Mouse (Mus musculus) hematopoietic stem cell, adult 5-6 weeks (primary cell): Measurements from ENCODE around the gene Pnma1. TPM values are rescaled to one million over a fixed set of nuclear protein-coding genes. Genes with fewer than 3 reads are reported as not detected.

ENCODE experiments used
- ATAC-seq, 2 experiments: fragments of 125-278 bp in 1 of 2; replicated peaks in 1 of 2; 2 replicates each; pipeline ENCODE4 v1.8.0; 2016 to 2017; ENCODE audit warnings: inconsistent platforms in 2 of 2, mild to moderate bottlenecking in 2 of 2, moderate number of reproducible peaks in 2 of 2, low read depth in 1 of 2, moderate TSS enrichment in 1 of 2; ENCODE audit not compliant: low FRiP score in 2 of 2, poor library complexity in 2 of 2, severe bottlenecking in 2 of 2, insufficient read depth in 1 of 2, low TSS enrichment in 1 of 2
- total RNA-seq: library from RNA; stranded (forward); fragments of 172-1452, 232-1000 nt; gene quantifications from 2 replicates; pipeline ENCODE4 v1.2.3, GENCODE M21; 2017

Gene Pnma1
- total RNA-seq, 1 experiment from 2014 or later: 2.0 TPM

- no peak for ATAC-seq
Measured at GRCm38 (mm10) chr12:84129931-84130330, 18.4 kb downstream of the Pnma1 start.

- no peak for ATAC-seq
Measured at GRCm38 (mm10) chr12:84128576-84128975, 19.7 kb downstream of the Pnma1 start.

- no peak for ATAC-seq
Measured at GRCm38 (mm10) chr12:84126899-84127298, 21.4 kb downstream of the Pnma1 start.

GRCm38 (mm10) chr12:84125892-84126291 is 22.4 kb downstream of the Pnma1 start:
- no peak for ATAC-seq

GRCm38 (mm10) chr12:84119584-84119983 is 28.7 kb downstream of the Pnma1 start:
- ATAC-seq: no peak

GRCm38 (mm10) chr12:84114153-84114994 is 33.9 kb downstream of the Pnma1 start, which contains the start of gene Dnal1:
TSS of gene Dnal1 (plus strand) at chr12:84114366.
- peak; percentile 83 to 97 for ATAC-seq

- ATAC-seq: no peak
Measured at GRCm38 (mm10) chr12:84113676-84114075, 34.6 kb downstream of the Pnma1 start.

- no peak for ATAC-seq
Measured at GRCm38 (mm10) chr12:84110814-84111213, 37.5 kb downstream of the Pnma1 start.

- no peak for ATAC-seq
Measured at GRCm38 (mm10) chr12:84109924-84110323, 38.4 kb downstream of the Pnma1 start.

GRCm38 (mm10) chr12:84107692-84108091 is 40.6 kb downstream of the Pnma1 start:
- ATAC-seq: no peak

- ATAC-seq: no peak
Measured at GRCm38 (mm10) chr12:84107012-84107411, 41.3 kb downstream of the Pnma1 start.

GRCm38 (mm10) chr12:84101493-84101845 is 46.8 kb downstream of the Pnma1 start:
- no peak for ATAC-seq

GRCm38 (mm10) chr12:84100604-84101492 is 47.4 kb downstream of the Pnma1 start, which contains the start of gene Acot6:
TSS of gene Acot6 (plus strand) at chr12:84100654.
- ATAC-seq: peak; percentile 37 to 60

- ATAC-seq: no peak
Measured at GRCm38 (mm10) chr12:84100071-84100470, 48.2 kb downstream of the Pnma1 start.

- no peak for ATAC-seq
Measured at GRCm38 (mm10) chr12:84099605-84100004, 48.7 kb downstream of the Pnma1 start.
